In the genomic region with DNA sequence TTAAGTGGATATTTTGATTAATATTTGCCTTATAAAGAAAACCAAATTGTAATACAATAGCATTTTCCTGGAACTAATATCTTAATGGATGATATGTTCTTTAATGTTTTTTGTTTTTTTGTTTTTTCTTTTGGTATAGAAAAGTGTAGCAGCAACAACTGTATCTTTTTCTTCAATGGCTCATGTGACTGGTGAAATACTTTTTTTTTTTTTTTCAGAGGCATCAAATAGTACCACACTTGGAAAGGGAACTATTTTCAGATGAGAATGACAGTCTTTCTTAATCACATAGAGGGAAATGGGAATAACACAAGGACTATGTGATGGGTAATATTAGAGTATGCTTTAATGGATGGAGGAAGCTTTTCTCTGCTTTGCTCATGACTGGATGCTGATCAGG, we compare ENCODE assay signal across 8 mouse cellular contexts. TPM values are rescaled to one million over a fixed set of nuclear protein-coding genes. Genes with fewer than 3 reads are reported as not detected.
DNase-seq lines count a peak whose midpoint lies in the region; ATAC-seq lines count a peak whose summit lies in the region.
"Had no signal": no experiment of that assay in that cellular context is flagged by ENCODE, and none has a peak within 500 bp of the region (broad histone marks: within the 10 kb centered on the region; RNA-seq: fewer than 3 reads in every experiment).

No protein-coding gene starts in this region.

- H3K9me3 ChIP-seq in kidney, embryonic 16.5 days (ENCODE audit: low read length), result no peaks in the 10 kb centered on the region
- no peaks in the 10 kb centered on the region for H3K9me3 ChIP-seq in embryonic facial prominence, embryonic 12.5 days
- no peaks in the 10 kb centered on the region for H3K9me3 ChIP-seq in forebrain, embryonic 15.5 days
- H3K9me3 ChIP-seq in midbrain, embryonic 14.5 days (ENCODE audit: control insufficient read depth, low read length), result no peaks in the 10 kb centered on the region

- H3K4me3 ChIP-seq in kidney, embryonic 16.5 days (ENCODE audit: low read length), result no peak overlapping the region
- H3K4me3 ChIP-seq in embryonic facial prominence, embryonic 12.5 days, result no peak overlapping the region
- peak overlapping the region; percentile 91 for H3K4me3 ChIP-seq in forebrain, embryonic 15.5 days
- peak overlapping the region; percentile 19 for H3K4me3 ChIP-seq in midbrain, embryonic 14.5 days (replicated peaks; ENCODE audit: low read depth, low read length)

- no peaks in the 10 kb centered on the region for H3K36me3 ChIP-seq in kidney, embryonic 16.5 days (ENCODE audit: insufficient read depth, low read length)
- no peaks in the 10 kb centered on the region for H3K36me3 ChIP-seq in embryonic facial prominence, embryonic 12.5 days
- no peaks in the 10 kb centered on the region for H3K36me3 ChIP-seq in forebrain, embryonic 15.5 days
- no peaks in the 10 kb centered on the region for H3K36me3 ChIP-seq in midbrain, embryonic 14.5 days (ENCODE audit: control insufficient read depth, insufficient read depth, low read length)

- H3K27me3 ChIP-seq in kidney, embryonic 16.5 days (ENCODE audit: insufficient read depth, low read length), result no peaks in the 10 kb centered on the region
- no peaks in the 10 kb centered on the region for H3K27me3 ChIP-seq in embryonic facial prominence, embryonic 12.5 days
- no peaks in the 10 kb centered on the region for H3K27me3 ChIP-seq in forebrain, embryonic 15.5 days
- no peaks in the 10 kb centered on the region for H3K27me3 ChIP-seq in midbrain, embryonic 14.5 days (ENCODE audit: control insufficient read depth, insufficient read depth, low read length)

- no peak for ATAC-seq in kidney, embryonic 16.5 days (ENCODE audit: low FRiP score, low TSS enrichment)
- ATAC-seq in embryonic facial prominence, embryonic 12.5 days (ENCODE audit: insufficient number of reproducible peaks, insufficient read depth, low FRiP score, low TSS enrichment), result no peak
- ATAC-seq in forebrain, embryonic 15.5 days (replicated peaks), result no peak
- no peak for ATAC-seq in midbrain, embryonic 14.5 days (ENCODE audit: low FRiP score, low TSS enrichment)

- H3K4me2 ChIP-seq in kidney, embryonic 16.5 days (replicated peaks; ENCODE audit: low read depth, low read length), result peak overlapping the region; percentile 82
- peak overlapping the region; percentile 76 for H3K4me2 ChIP-seq in embryonic facial prominence, embryonic 12.5 days (replicated peaks)
- H3K4me2 ChIP-seq in forebrain, embryonic 15.5 days (replicated peaks), result peak overlapping the region; percentile 61
- H3K4me2 ChIP-seq in midbrain, embryonic 14.5 days (ENCODE audit: low read length), result peak overlapping the region; percentile 64

- peaks cover 29% of the 10 kb centered on the region for H3K4me1 ChIP-seq in kidney, embryonic 16.5 days (ENCODE audit: insufficient read depth, low read length)
- peaks cover 18% of the 10 kb centered on the region for H3K4me1 ChIP-seq in embryonic facial prominence, embryonic 12.5 days
- peaks cover 49% of the 10 kb centered on the region for H3K4me1 ChIP-seq in forebrain, embryonic 15.5 days
- peaks cover 36% of the 10 kb centered on the region for H3K4me1 ChIP-seq in midbrain, embryonic 14.5 days (ENCODE audit: control insufficient read depth, insufficient read depth, low read length)

- no peak overlapping the region for H3K27ac ChIP-seq in kidney, embryonic 16.5 days (ENCODE audit: low read length)
- H3K27ac ChIP-seq in embryonic facial prominence, embryonic 12.5 days, result no peak overlapping the region
- H3K27ac ChIP-seq in forebrain, embryonic 15.5 days (replicated peaks), result no peak overlapping the region
- H3K27ac ChIP-seq in midbrain, embryonic 14.5 days (replicated peaks; ENCODE audit: low read depth, low read length), result no peak overlapping the region

- H3K9ac ChIP-seq in kidney, embryonic 16.5 days (replicated peaks; ENCODE audit: low read length), result no peak overlapping the region
- no peak overlapping the region for H3K9ac ChIP-seq in embryonic facial prominence, embryonic 12.5 days
- H3K9ac ChIP-seq in forebrain, embryonic 15.5 days (replicated peaks), result peak overlapping the region; percentile 37; the same call in 1 of the 2 replicates
- H3K9ac ChIP-seq in midbrain, embryonic 14.5 days (replicated peaks; ENCODE audit: low read length), result peak overlapping the region; percentile 38; the same call in 1 of the 2 replicates

- DNase-seq in kidney, adult 11 months, result no peak
- no peak for DNase-seq in midbrain, embryonic 14.5 days
- no peak for DNase-seq in right cerebral cortex, postnatal 14 days
- no peak for DNase-seq in ovary, postnatal 36 days (ENCODE audit: low spot score)
- DNase-seq: left cerebral cortex, postnatal 4 days had no signal

RNA-seq across cellular contexts. Expression of gene Phlpp1, which starts 3.0 kb away (rescaled TPM):
- polyA plus RNA-seq in kidney, embryonic 16.5 days (2015; fragmentation: Nextera tagmentation; extraction: Ambion mirVana), result 3.0 and 3.4 TPM in 2 replicates
- 5.0 and 5.1 TPM in 2 replicates for polyA plus RNA-seq in embryonic facial prominence, embryonic 12.5 days (2016; fragmentation: Nextera tagmentation; extraction: Ambion mirVana)
- 8.0 and 8.2 TPM in 2 replicates for polyA plus RNA-seq in forebrain, embryonic 15.5 days (2015; fragmentation: Nextera tagmentation; extraction: Ambion mirVana)
- 9.9 and 10.7 TPM in 2 replicates for polyA plus RNA-seq in midbrain, embryonic 14.5 days (2014; fragmentation: Nextera tagmentation; extraction: Ambion mirVana)

Comparison
In these comparisons a context has a peak if more than half of its experiments do, and no peak if none do; other contexts are left out.
1. H3K4me3 ChIP-seq: peak in forebrain, embryonic 15.5 days (single experiment) and midbrain, embryonic 14.5 days (single experiment); none in kidney, embryonic 16.5 days (single experiment) and embryonic facial prominence, embryonic 12.5 days (single experiment).
2. H3K9ac ChIP-seq: peak in forebrain, embryonic 15.5 days (single experiment) and midbrain, embryonic 14.5 days (single experiment); none in kidney, embryonic 16.5 days (single experiment) and embryonic facial prominence, embryonic 12.5 days (single experiment).
3. Peak in every context shown above with its lines, with median percentiles within 50 percentile points of each other: H3K4me2 ChIP-seq.